Mouse (Mus musculus) CH12.LX (cell line): ENCODE measurements around the gene Ddias. TPM values are rescaled to one million over a fixed set of nuclear protein-coding genes. Genes with fewer than 3 reads are reported as not detected.

Experiments
- DNase-seq: peaks from one replicate; pipeline ENCODE4 v3.0.0-alpha.2; 2013; ENCODE audit errors: extremely low read depth
- H3K27ac ChIP-seq: 2 replicates; pipeline ENCODE4 v1.5.1; 2012; ENCODE audit warnings: low read depth, mild to moderate bottlenecking, control low read depth, moderate library complexity; ENCODE audit not compliant: insufficient read depth
- H3K27me3 ChIP-seq: replicated peaks from 2 replicates; pipeline ENCODE3; 2012; ENCODE audit warnings: inconsistent platforms
- H3K36me3 ChIP-seq, 2 experiments: replicated peaks in 1 of 2; 2 replicates each; pipeline versions ENCODE3 to v1.6.1; 2012; ENCODE audit warnings: inconsistent platforms in 1 of 2, low read length in 1 of 2, mild to moderate bottlenecking in 1 of 2, mixed read lengths in 1 of 2, moderate library complexity in 1 of 2; ENCODE audit not compliant: control insufficient read depth in 1 of 2, insufficient read depth in 1 of 2
- H3K4me1 ChIP-seq, 2 experiments: 2 replicates each; pipeline ENCODE4 v1.6.1; 2012; ENCODE audit warnings: inconsistent platforms in 1 of 2, moderate library complexity in 1 of 2; ENCODE audit not compliant: insufficient read depth in 2 of 2, control insufficient read depth in 1 of 2
- H3K4me2 ChIP-seq: 2 replicates; pipeline ENCODE4 v1.6.1; 2012; ENCODE audit warnings: low read depth, mild to moderate bottlenecking, control low read depth; ENCODE audit not compliant: poor library complexity, insufficient read depth, severe bottlenecking
- H3K4me3 ChIP-seq, 3 experiments: fragments of 150-350 bp in 1 of 3; sonication (generic) in 1 of 3; replicated peaks in 1 of 3; 2 replicates each; pipeline versions ENCODE3 to v1.5.1; 2011 to 2012; ENCODE audit warnings: low read depth in 2 of 3, low read length in 2 of 3, mild to moderate bottlenecking in 2 of 3, moderate library complexity in 2 of 3, control low read depth in 1 of 3, improper control_type of control experiment in 1 of 3, inconsistent platforms in 1 of 3, mixed read lengths in 1 of 3; ENCODE audit not compliant: poor library complexity in 1 of 3
- H3K79me2 ChIP-seq: replicated peaks from 2 replicates; pipeline ENCODE4 v1.6.1; 2012; ENCODE audit warnings: mild to moderate bottlenecking, moderate library complexity; ENCODE audit not compliant: control insufficient read depth, poor library complexity, insufficient read depth, severe bottlenecking; ENCODE audit errors: extremely low read depth
- H3K9ac ChIP-seq: 2 replicates; pipeline ENCODE4 v1.6.1; 2012; ENCODE audit warnings: low read depth, mild to moderate bottlenecking, control low read depth, moderate library complexity; ENCODE audit not compliant: insufficient read depth
- H3K9me3 ChIP-seq: replicated peaks from 2 replicates; pipeline ENCODE3; 2012; ENCODE audit warnings: low read length, inconsistent platforms, mixed read lengths
- CTCF ChIP-seq, 2 experiments: IDR thresholded peaks in 1 of 2; conservative IDR thresholded peaks in 1 of 2; 2 replicates each; pipeline ENCODE4 v1.5.1; 2011 to 2012; ENCODE audit warnings: low read depth in 2 of 2, low read length in 2 of 2, improper control_type of control experiment in 1 of 2, inconsistent platforms in 1 of 2, mild to moderate bottlenecking in 1 of 2, moderate library complexity in 1 of 2
- E2F4 ChIP-seq: IDR thresholded peaks from 2 replicates; pipeline ENCODE4 v1.6.1; 2011; ENCODE audit warnings: low read depth, low read length, improper control_type of control experiment; ENCODE audit not compliant: insufficient replicate concordance
- ELF1 ChIP-seq: IDR thresholded peaks from 2 replicates; pipeline ENCODE4 v1.6.1; 2014; ENCODE audit warnings: low read depth, mild to moderate bottlenecking, inconsistent platforms, low read length, improper control_type of control experiment
- ETS1 ChIP-seq: conservative IDR thresholded peaks from 2 replicates; pipeline ENCODE4 v1.6.1; 2012; ENCODE audit warnings: low read depth, mild to moderate bottlenecking, inconsistent platforms, low read length, improper control_type of control experiment, moderate library complexity
- HCFC1 ChIP-seq: IDR thresholded peaks from 2 replicates; pipeline ENCODE4 v1.6.1; 2012; ENCODE audit warnings: low read depth, mild to moderate bottlenecking, inconsistent platforms, low read length, improper control_type of control experiment
- IRF4 ChIP-seq: IDR thresholded peaks from 2 replicates; pipeline ENCODE4 v1.6.1; 2014; ENCODE audit warnings: low read depth, mild to moderate bottlenecking, inconsistent platforms, low read length, improper control_type of control experiment
- MAX ChIP-seq: IDR thresholded peaks from 2 replicates; pipeline ENCODE4 v1.6.1; 2011; ENCODE audit warnings: low read length, improper control_type of control experiment
- MYC ChIP-seq: IDR thresholded peaks from 2 replicates; pipeline ENCODE4 v1.6.1; 2011; ENCODE audit warnings: low read depth, mild to moderate bottlenecking, improper control_type of control experiment, low read length
- NRF1 ChIP-seq: IDR thresholded peaks from 2 replicates; pipeline ENCODE4 v1.6.1; 2014; ENCODE audit warnings: low read depth, mild to moderate bottlenecking, inconsistent platforms, low read length, improper control_type of control experiment, moderate library complexity
- PAX5 ChIP-seq: IDR thresholded peaks from 2 replicates; pipeline ENCODE4 v1.6.1; 2012; ENCODE audit warnings: low read length, inconsistent platforms, mixed read lengths
- RAD21 ChIP-seq: IDR thresholded peaks from 2 replicates; pipeline ENCODE4 v1.6.1; 2011; ENCODE audit warnings: low read depth, mild to moderate bottlenecking, low read length, improper control_type of control experiment, moderate library complexity
- SIN3A ChIP-seq: IDR thresholded peaks from 2 replicates; pipeline ENCODE4 v1.6.1; 2012; ENCODE audit warnings: low read length, improper control_type of control experiment, inconsistent platforms
- SMC3 ChIP-seq: IDR thresholded peaks from 2 replicates; pipeline ENCODE4 v1.6.1; 2011; ENCODE audit warnings: low read depth, low read length, improper control_type of control experiment
- TCF12 ChIP-seq: IDR thresholded peaks from 2 replicates; pipeline ENCODE4 v1.6.1; 2014; ENCODE audit warnings: low read depth, mild to moderate bottlenecking, inconsistent platforms, low read length, improper control_type of control experiment
- ZNF384 ChIP-seq: IDR thresholded peaks from 2 replicates; pipeline ENCODE4 v1.6.1; 2012; ENCODE audit warnings: low read depth, low read length, improper control_type of control experiment, inconsistent platforms
- dilution Hi-C: fragments of 300-500 bp; cut with MboI; formaldehyde crosslinking; loops from 2 replicates; pipeline ENCODE4 v1.14.3; 2020; ENCODE audit warnings: low sequenced_read_pairs; ENCODE audit not compliant: extremely low pct_unique_long_range_greater_than_20kb, extremely low pct_ligation_motif_present
- in situ Hi-C: fragments of 300-500 bp; cut with MboI; formaldehyde crosslinking; loops from 3 replicates; pipeline ENCODE4 v1.14.3; 2019; ENCODE audit warnings: low sequenced_read_pairs, low pct_ligation_motif_present, low pct_unique_long_range_greater_than_20kb, mixed read lengths
- polyA plus RNA-seq: library from polyadenylated mRNA; unstranded; fragments of >175 nt; gene quantifications from 2 replicates; pipeline ENCODE4 v1.2.1, GENCODE M21; 2012; ENCODE audit warnings: low read depth; ENCODE audit not compliant: insufficient read length
- total RNA-seq, 2 experiments: library from RNA; depleted of rRNA; stranded (reverse); fragments of 300-350 nt in 1 of 2; fragments of >200 nt in 1 of 2; gene quantifications; 2 replicates each; pipeline ENCODE4 v1.2.3; 2012 to 2014

Gene Ddias
- total and polyA plus RNA-seq, 3 experiments, result 17.5 to 38.0 (median 24.0) TPM

- H3K27me3 ChIP-seq, result no peaks in the 10 kb centered on the region
- TF ChIP-seq HCFC1, result no peak
- TF ChIP-seq PAX5, result no peak
- TF ChIP-seq ETS1, result no peak
- no peak for TF ChIP-seq ZNF384
- no peak for TF ChIP-seq MYC
- TF ChIP-seq E2F4, result no peak
- no peak for TF ChIP-seq SMC3
- TF ChIP-seq SIN3A, result no peak
- no peak for TF ChIP-seq MAX
- no peak for TF ChIP-seq ELF1
- TF ChIP-seq NRF1, result no peak
- no peak for TF ChIP-seq TCF12
- TF ChIP-seq CTCF (conservative IDR thresholded peaks at IDR 0.05 in 1 of 2, IDR thresholded peaks at IDR 0.05 in 1 of 2; ENCODE audit: low read depth in 2 of 2, low read length in 2 of 2), result no peak
- TF ChIP-seq, all 38 proteins: peak for 0
- H3K79me2 ChIP-seq, result peaks cover 4% of the 10 kb centered on the region; the same call in 1 of the 2 replicates
- in situ Hi-C loops, result no loop called here
- no peak overlapping the region for H3K4me3 ChIP-seq
- peaks cover 44 to 94% of the 10 kb centered on the region in 2 experiments for H3K36me3 ChIP-seq
- H3K9me3 ChIP-seq, result no peaks in the 10 kb centered on the region
- no peak overlapping the region for H3K4me2 ChIP-seq
- DNase-seq, result no peak
- dilution Hi-C loops, result no loop called here
- peaks cover 3 to 6% of the 10 kb centered on the region in 2 experiments for H3K4me1 ChIP-seq
- H3K27ac ChIP-seq, result no peak overlapping the region
- H3K9ac ChIP-seq, result no peak overlapping the region
Measured at GRCm38 (mm10) chr7:92832395-92832794, 41.7 kb downstream of the Ddias start.

DNA sequence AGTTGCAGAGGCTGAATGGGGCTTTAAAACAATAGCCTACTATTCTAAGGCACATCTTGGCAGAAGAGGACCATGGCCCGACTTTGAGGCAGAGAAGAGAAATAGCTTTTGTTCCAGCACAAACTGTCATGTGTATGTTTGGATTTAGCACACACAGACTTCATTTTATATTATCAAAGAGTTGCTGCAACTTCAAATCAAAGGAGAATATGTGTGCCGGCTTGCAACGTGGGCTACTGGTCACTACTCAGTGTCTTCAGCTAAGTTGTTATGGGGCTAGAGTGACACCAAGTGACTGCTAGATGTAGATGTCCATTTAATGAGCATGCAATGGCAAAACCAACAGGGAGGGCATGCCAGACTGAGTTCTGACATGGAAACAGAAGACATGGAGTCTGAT lies 46.1 kb downstream of the Ddias start:
- Histone ChIP-seq H3K4me2 (no peak overlapping the region), H3K4me1 (peaks cover 9 to 47% of the 10 kb centered on the region in 2 experiments), H3K27ac (no peak overlapping the region), H3K9ac (no peak overlapping the region), H3K4me3 (no peak overlapping the region), H3K27me3 (no peaks in the 10 kb centered on the region), H3K79me2 (peaks cover 24% of the 10 kb centered on the region)
- dilution Hi-C loops, result no loop called here
- TF ChIP-seq MAX, result no peak
- no peak for TF ChIP-seq IRF4
- peak in 1 of 2 experiments; percentile 66; a peak in 2 of 4 replicates for TF ChIP-seq CTCF (conservative IDR thresholded peaks at IDR 0.05 in 1 of 2, IDR thresholded peaks at IDR 0.05 in 1 of 2; ENCODE audit: low read depth in 2 of 2, low read length in 2 of 2)
- TF ChIP-seq SMC3, result peak; percentile 58
- peak; percentile 74 for TF ChIP-seq RAD21
- TF ChIP-seq, all 38 proteins: peak for 3
- DNase-seq, result no peak
- H3K9me3 ChIP-seq, result no peaks in the 10 kb centered on the region
- peaks cover 43 to 96% of the 10 kb centered on the region in 2 experiments for H3K36me3 ChIP-seq
- in situ Hi-C loops, result no loop called here
